Mouse (Mus musculus): ENCODE measurements around the gene Hdac7. TPM values are rescaled to one million over a fixed set of nuclear protein-coding genes. Genes with fewer than 3 reads are reported as not detected.

Gene Hdac7
- total and polyA plus RNA-seq, 2 experiments from 2014 or later = 21.6 to 29.4 TPM

GRCm38 (mm10) chr15:97799446-97799845 lies 44.9 kb downstream of the Hdac7 start:
- no peak for TF ChIP-seq CTCF (IDR thresholded peaks at IDR 0.05; ENCODE audit: low read depth)
- H3K36me3 ChIP-seq (ENCODE audit: insufficient read depth) = peaks cover 46% of the 10 kb centered on the region
- H3K27me3 ChIP-seq (ENCODE audit: insufficient read depth, low read length) = no peaks in the 10 kb centered on the region
- H3K4me1 ChIP-seq (ENCODE audit: insufficient read depth) = peaks cover 5% of the 10 kb centered on the region; the same call in 1 of the 2 replicates
- no peak overlapping the region for H3K27ac ChIP-seq (ENCODE audit: low read depth, low read length)
- no peak for DNase-seq
- WGBS = 87% methylated on average over 11 of the region's 11 CpGs
- no peak overlapping the region for H3K4me2 ChIP-seq (ENCODE audit: low read depth)
- ATAC-seq = no peak
- no peak overlapping the region for H3K9ac ChIP-seq
- H3K4me3 ChIP-seq (ENCODE audit: low read depth, low read length) = no peak overlapping the region
- no peaks in the 10 kb centered on the region for H3K9me3 ChIP-seq (ENCODE audit: low read length)

- 26% methylated on average over 17 of the region's 17 CpGs for WGBS
- Histone ChIP-seq H3K4me1 (ENCODE audit: insufficient read depth) (peaks cover 5% of the 10 kb centered on the region; the same call in 1 of the 2 replicates), H3K9me3 (ENCODE audit: low read length) (no peaks in the 10 kb centered on the region), H3K27ac (ENCODE audit: low read depth, low read length) (no peak overlapping the region), H3K27me3 (ENCODE audit: insufficient read depth, low read length) (no peaks in the 10 kb centered on the region), H3K4me2 (ENCODE audit: low read depth) (no peak overlapping the region), H3K4me3 (ENCODE audit: low read depth, low read length) (no peak overlapping the region), H3K9ac (no peak overlapping the region), H3K36me3 (ENCODE audit: insufficient read depth) (peaks cover 59% of the 10 kb centered on the region)
- ATAC-seq = peak; percentile 84
- no peak for TF ChIP-seq CTCF (IDR thresholded peaks at IDR 0.05; ENCODE audit: low read depth)
- DNase-seq = peak; percentile 59
These were observed 46.2 kb downstream of the Hdac7 start for GRCm38 (mm10) chr15:97798134-97798533.

GRCm38 (mm10) chr15:97796674-97797310 lies 47.5 kb downstream of the Hdac7 start:
- H3K9me3 ChIP-seq (ENCODE audit: low read length) = no peaks in the 10 kb centered on the region
- H3K9ac ChIP-seq = no peak overlapping the region
- no peak overlapping the region for H3K4me3 ChIP-seq (ENCODE audit: low read depth, low read length)
- peaks cover 66% of the 10 kb centered on the region for H3K36me3 ChIP-seq (ENCODE audit: insufficient read depth)
- DNase-seq (no peak), ATAC-seq (no peak)
- H3K4me2 ChIP-seq (ENCODE audit: low read depth) = no peak overlapping the region
- TF ChIP-seq CTCF (IDR thresholded peaks at IDR 0.05; ENCODE audit: low read depth) = no peak
- H3K4me1 ChIP-seq (ENCODE audit: insufficient read depth) = peaks cover 5% of the 10 kb centered on the region; the same call in 1 of the 2 replicates
- no peaks in the 10 kb centered on the region for H3K27me3 ChIP-seq (ENCODE audit: insufficient read depth, low read length)
- H3K27ac ChIP-seq (ENCODE audit: low read depth, low read length) = no peak overlapping the region
- 95% methylated on average over 17 of the region's 17 CpGs for WGBS

GRCm38 (mm10) chr15:97795559-97796235 lies 48.6 kb downstream of the Hdac7 start:
- no peaks in the 10 kb centered on the region for H3K9me3 ChIP-seq (ENCODE audit: low read length)
- H3K4me2 ChIP-seq (ENCODE audit: low read depth) = no peak overlapping the region
- 94% methylated on average over 10 of the region's 10 CpGs for WGBS
- no peak overlapping the region for H3K4me3 ChIP-seq (ENCODE audit: low read depth, low read length)
- peaks cover 74% of the 10 kb centered on the region for H3K36me3 ChIP-seq (ENCODE audit: insufficient read depth)
- peaks cover 5% of the 10 kb centered on the region; the same call in 1 of the 2 replicates for H3K4me1 ChIP-seq (ENCODE audit: insufficient read depth)
- no peak overlapping the region for H3K27ac ChIP-seq (ENCODE audit: low read depth, low read length)
- TF ChIP-seq CTCF (IDR thresholded peaks at IDR 0.05; ENCODE audit: low read depth) = no peak
- no peak for DNase-seq
- no peak overlapping the region for H3K9ac ChIP-seq
- no peak for ATAC-seq
- no peaks in the 10 kb centered on the region for H3K27me3 ChIP-seq (ENCODE audit: insufficient read depth, low read length)

GRCm38 (mm10) chr15:97794268-97794667 lies 50.0 kb downstream of the Hdac7 start:
- no peak overlapping the region for H3K27ac ChIP-seq (ENCODE audit: low read depth, low read length)
- no peak for DNase-seq
- WGBS = 74% methylated on average over 5 of the region's 5 CpGs
- H3K36me3 ChIP-seq (ENCODE audit: insufficient read depth) = peaks cover 72% of the 10 kb centered on the region
- no peaks in the 10 kb centered on the region for H3K9me3 ChIP-seq (ENCODE audit: low read length)
- H3K9ac ChIP-seq = no peak overlapping the region
- peaks cover 5% of the 10 kb centered on the region; the same call in 1 of the 2 replicates for H3K4me1 ChIP-seq (ENCODE audit: insufficient read depth)
- ATAC-seq = no peak
- TF ChIP-seq CTCF (IDR thresholded peaks at IDR 0.05; ENCODE audit: low read depth) = peak; percentile 47
- no peak overlapping the region for H3K4me2 ChIP-seq (ENCODE audit: low read depth)
- no peaks in the 10 kb centered on the region for H3K27me3 ChIP-seq (ENCODE audit: insufficient read depth, low read length)
- H3K4me3 ChIP-seq (ENCODE audit: low read depth, low read length) = no peak overlapping the region

- no peak for TF ChIP-seq CTCF (IDR thresholded peaks at IDR 0.05; ENCODE audit: low read depth)
- Histone ChIP-seq H3K9me3 (ENCODE audit: low read length) (no peaks in the 10 kb centered on the region), H3K4me3 (ENCODE audit: low read depth, low read length) (no peak overlapping the region), H3K4me1 (ENCODE audit: insufficient read depth) (peaks cover 5% of the 10 kb centered on the region; the same call in 1 of the 2 replicates), H3K9ac (no peak overlapping the region), H3K27ac (ENCODE audit: low read depth, low read length) (no peak overlapping the region), H3K27me3 (ENCODE audit: insufficient read depth, low read length) (no peaks in the 10 kb centered on the region), H3K4me2 (ENCODE audit: low read depth) (no peak overlapping the region), H3K36me3 (ENCODE audit: insufficient read depth) (peaks cover 70% of the 10 kb centered on the region)
- WGBS = 91% methylated on average over 18 of the region's 18 CpGs
- ATAC-seq (no peak), DNase-seq (no peak)
These were observed 50.7 kb downstream of the Hdac7 start for GRCm38 (mm10) chr15:97793386-97794153.
